Mouse (Mus musculus) ES-Bruce4 (cell line): ENCODE results near the gene Vcam1.

Source experiments
- CTCF ChIP-seq: IDR thresholded peaks from one replicate; pipeline ENCODE4 v1.8.1; 2011; ENCODE audit warnings: low read depth, low read length
- POLR2A ChIP-seq: IDR thresholded peaks from one replicate; pipeline ENCODE4 v1.8.1; 2011; ENCODE audit warnings: low read length; ENCODE audit not compliant: insufficient read depth

GRCm38 (mm10) chr3:116166296-116166695 is 36.8 kb upstream of the Vcam1 start:
- no peak for TF ChIP-seq POLR2A
- TF ChIP-seq CTCF = no peak
